Mouse (Mus musculus) ES-E14 (cell line): Measurements from ENCODE around the gene Nfkbiz. TPM values are rescaled to one million over a fixed set of nuclear protein-coding genes. Genes with fewer than 3 reads are reported as not detected.

Source experiments
- DNase-seq: peaks from one replicate; pipeline ENCODE4 v3.0.0-alpha.2; 2013; ENCODE audit warnings: low read depth, low spot score
- H3K27ac ChIP-seq: 2 replicates; pipeline ENCODE4 v1.5.1; 2012; ENCODE audit warnings: low read depth, mild to moderate bottlenecking, low read length, moderate library complexity, mixed read lengths; ENCODE audit not compliant: poor library complexity, insufficient read depth, severe bottlenecking
- H3K36me3 ChIP-seq: 2 replicates; pipeline ENCODE4 v1.6.1; 2012; ENCODE audit warnings: mild to moderate bottlenecking, low read length, moderate library complexity, mixed read lengths; ENCODE audit not compliant: control insufficient read depth, poor library complexity, insufficient read depth, severe bottlenecking
- H3K4me1 ChIP-seq, 2 experiments: fragments of 150-350 bp in 1 of 2; sonication (generic) in 1 of 2; 2 replicates each; pipeline ENCODE4 v1.6.1; 2012; ENCODE audit warnings: low read length in 2 of 2, mild to moderate bottlenecking in 1 of 2, mixed read lengths in 1 of 2; ENCODE audit not compliant: control insufficient read depth in 2 of 2, insufficient read depth in 2 of 2, poor library complexity in 1 of 2
- H3K4me3 ChIP-seq, 2 experiments: fragments of 150-350 bp in 1 of 2; sonication (generic) in 1 of 2; 2 replicates each; pipeline ENCODE4 v1.5.1; 2012; ENCODE audit warnings: low read length in 2 of 2, low read depth in 1 of 2, mild to moderate bottlenecking in 1 of 2, mixed read lengths in 1 of 2; ENCODE audit not compliant: insufficient read depth in 1 of 2, poor library complexity in 1 of 2, severe bottlenecking in 1 of 2
- H3K9ac ChIP-seq: 2 replicates; pipeline ENCODE4 v1.6.1; 2012; ENCODE audit warnings: low read depth, mild to moderate bottlenecking, low read length, mixed read lengths; ENCODE audit not compliant: poor library complexity, insufficient read depth, severe bottlenecking
- H3K9me3 ChIP-seq: fragments of 150-350 bp; sonication (generic); 2 replicates; pipeline ENCODE4 v1.6.1; 2012; ENCODE audit warnings: low read depth, mild to moderate bottlenecking, low read length; ENCODE audit not compliant: control insufficient read depth, insufficient read depth
- CHD2 ChIP-seq: IDR thresholded peaks from 2 replicates; pipeline ENCODE4 v1.6.1; 2014; ENCODE audit warnings: mild to moderate bottlenecking, low read depth, low read length, inconsistent platforms
- HCFC1 ChIP-seq: IDR thresholded peaks from 2 replicates; pipeline ENCODE4 v1.6.1; 2012; ENCODE audit warnings: low read length, inconsistent platforms, borderline replicate concordance; ENCODE audit not compliant: insufficient read depth
- MAFK ChIP-seq: IDR thresholded peaks from 2 replicates; pipeline ENCODE4 v1.6.1; 2014; ENCODE audit warnings: mild to moderate bottlenecking, low read depth, low read length, inconsistent platforms; ENCODE audit not compliant: insufficient read depth
- ZC3H11A ChIP-seq: IDR thresholded peaks from 2 replicates; pipeline ENCODE4 v1.6.1; 2012; ENCODE audit warnings: low read depth, mild to moderate bottlenecking, inconsistent platforms, low read length, borderline replicate concordance
- ZNF384 ChIP-seq: IDR thresholded peaks from 2 replicates; pipeline ENCODE4 v1.6.1; 2012; ENCODE audit warnings: low read depth, low read length, inconsistent platforms
- in situ Hi-C, 2 experiments: fragments of 600-800 bp; cut with MboI; formaldehyde crosslinking; loops; one replicate each; pipeline ENCODE4 v1.15.1; 2025; ENCODE audit warnings: low sequenced_read_pairs in 2 of 2, inconsistent platforms in 1 of 2; ENCODE audit not compliant: unreplicated experiment in 2 of 2
- total RNA-seq: library from RNA; depleted of rRNA; stranded (reverse); fragments of 300-350 nt; gene quantifications from 2 replicates; pipeline ENCODE4 v1.2.3, GENCODE M21; 2012

Gene Nfkbiz
- total RNA-seq, 1 experiment = 3.2 TPM

DNA sequence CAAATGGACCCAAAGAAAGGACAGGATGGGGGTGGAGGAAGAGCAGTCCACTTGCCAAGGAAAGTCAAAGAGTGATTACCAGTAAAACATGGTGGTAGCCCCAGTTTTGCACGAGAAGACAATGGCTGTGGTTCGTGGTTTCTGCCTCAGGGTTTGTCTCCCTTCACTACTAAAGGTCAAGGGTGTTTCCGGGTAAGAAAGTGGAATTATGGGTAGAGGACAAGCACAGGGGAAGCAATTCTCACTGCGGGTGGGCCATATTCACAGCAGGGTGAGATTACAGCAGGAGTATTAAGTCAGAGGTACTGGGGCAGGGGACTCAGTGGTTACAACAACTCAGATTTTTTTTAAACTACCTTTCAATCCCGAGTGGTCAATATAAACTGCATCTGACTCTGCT lies 50.0 kb downstream of the Nfkbiz start:
- no peaks in the 10 kb centered on the region for H3K9me3 ChIP-seq
- no peak for DNase-seq
- no peak overlapping the region for H3K4me3 ChIP-seq
- no peak overlapping the region for H3K9ac ChIP-seq
- no peaks in the 10 kb centered on the region for H3K36me3 ChIP-seq
- TF ChIP-seq ZNF384 = no peak
- H3K27ac ChIP-seq = no peak overlapping the region
- peaks cover 0 to 2% of the 10 kb centered on the region in 2 experiments; a peak in 1 of 4 replicates for H3K4me1 ChIP-seq
- in situ Hi-C loops = no loop called here

GRCm38 (mm10) chr16:55787385-55788072 lies 51.2 kb downstream of the Nfkbiz start:
- Histone ChIP-seq H3K4me3 (no peak overlapping the region), H3K4me1 (peaks cover 0 to 2% of the 10 kb centered on the region in 2 experiments; a peak in 1 of 4 replicates), H3K9me3 (no peaks in the 10 kb centered on the region), H3K9ac (no peak overlapping the region), H3K27ac (no peak overlapping the region), H3K36me3 (no peaks in the 10 kb centered on the region)
- no peak for DNase-seq
- TF ChIP-seq ZNF384 (no peak), ZC3H11A (no peak), CHD2 (no peak), MAFK (no peak), HCFC1 (no peak)
- in situ Hi-C loops = no loop called here

- Histone ChIP-seq H3K9ac (no peak overlapping the region), H3K36me3 (no peaks in the 10 kb centered on the region), H3K4me1 (peaks cover 0 to 2% of the 10 kb centered on the region in 2 experiments; a peak in 1 of 4 replicates), H3K27ac (no peak overlapping the region), H3K9me3 (no peaks in the 10 kb centered on the region), H3K4me3 (no peak overlapping the region)
- in situ Hi-C loops = no loop called here
- no peak for DNase-seq
- no peak for TF ChIP-seq ZNF384
- TF ChIP-seq ZC3H11A = no peak
- no peak for TF ChIP-seq HCFC1
- peak; percentile 74 for TF ChIP-seq MAFK
Measured at GRCm38 (mm10) chr16:55784379-55784778, 54.3 kb downstream of the Nfkbiz start.

GRCm38 (mm10) chr16:55783923-55784322 lies 54.8 kb downstream of the Nfkbiz start:
- in situ Hi-C loops = no loop called here
- no peak for TF ChIP-seq ZC3H11A
- TF ChIP-seq MAFK = no peak
- Histone ChIP-seq H3K9ac (no peak overlapping the region), H3K36me3 (no peaks in the 10 kb centered on the region), H3K27ac (no peak overlapping the region), H3K4me1 (peaks cover 0 to 2% of the 10 kb centered on the region in 2 experiments; a peak in 1 of 4 replicates), H3K4me3 (no peak overlapping the region), H3K9me3 (no peaks in the 10 kb centered on the region)
- no peak for DNase-seq

- DNase-seq = no peak
- Histone ChIP-seq H3K36me3 (no peaks in the 10 kb centered on the region), H3K9ac (no peak overlapping the region), H3K9me3 (no peaks in the 10 kb centered on the region), H3K27ac (no peak overlapping the region), H3K4me1 (peaks cover 0 to 2% of the 10 kb centered on the region in 2 experiments; a peak in 1 of 4 replicates), H3K4me3 (no peak overlapping the region)
- in situ Hi-C loops = no loop called here
- no peak for TF ChIP-seq ZNF384
- TF ChIP-seq HCFC1 = no peak
- no peak for TF ChIP-seq MAFK
- TF ChIP-seq CHD2 = no peak
- no peak for TF ChIP-seq ZC3H11A
Measured at GRCm38 (mm10) chr16:55782911-55783310, 55.8 kb downstream of the Nfkbiz start.
